Mouse (Mus musculus) limb, embryonic 15.5 days (tissue): ENCODE measurements at regions not wholly inside any gene's neighbourhood (a gene's known extent, or its start where the extent isn't known, plus 50 kb on each side); places are given as distances from the start of the nearest gene placed in this dataset.

Experiments used
- ATAC-seq: fragments of 200-750 bp; cut with Nextera tagmentation; 2 replicates; pipeline ENCODE4 v1.8.0; 2017; ENCODE audit warnings: low read depth, moderate TSS enrichment; ENCODE audit not compliant: insufficient number of reproducible peaks, low FRiP score, low TSS enrichment
- H3K27ac ChIP-seq: fragments of 300-500 bp; sonication (generic); 2 replicates; pipeline ENCODE4 v1.5.1; 2015; ENCODE audit warnings: moderate library complexity, mild to moderate bottlenecking, inconsistent platforms
- H3K27me3 ChIP-seq: fragments of 300-500 bp; sonication (generic); 2 replicates; pipeline ENCODE4 v1.6.1; 2015; ENCODE audit warnings: inconsistent platforms
- H3K36me3 ChIP-seq: fragments of 300-500 bp; sonication (generic); 2 replicates; pipeline ENCODE4 v1.6.1; 2015; ENCODE audit warnings: inconsistent platforms
- H3K4me1 ChIP-seq: fragments of 300-500 bp; sonication (generic); 2 replicates; pipeline ENCODE4 v1.6.1; 2015; ENCODE audit warnings: inconsistent platforms
- H3K4me2 ChIP-seq: fragments of 300-500 bp; sonication (generic); 2 replicates; pipeline ENCODE4 v1.6.1; 2015; ENCODE audit warnings: mild to moderate bottlenecking, inconsistent platforms
- H3K4me3 ChIP-seq: fragments of 300-500 bp; sonication (generic); 2 replicates; pipeline ENCODE4 v1.5.1; 2015; ENCODE audit warnings: mild to moderate bottlenecking, inconsistent platforms
- H3K9ac ChIP-seq: fragments of 300-500 bp; sonication (generic); 2 replicates; pipeline ENCODE4 v1.6.1; 2015; ENCODE audit warnings: inconsistent platforms
- H3K9me3 ChIP-seq: fragments of 300-500 bp; sonication (generic); 2 replicates; pipeline ENCODE4 v1.6.1; 2016; ENCODE audit warnings: inconsistent platforms
- WGBS: fragments of 180-500 bp; shearing (Covaris S2); methylation state at CpG from one replicate; pipeline ENCODE4 v1.1.7; 2015; 5-methylcytosine and 5-hydroxymethylcytosine counted together

DNA sequence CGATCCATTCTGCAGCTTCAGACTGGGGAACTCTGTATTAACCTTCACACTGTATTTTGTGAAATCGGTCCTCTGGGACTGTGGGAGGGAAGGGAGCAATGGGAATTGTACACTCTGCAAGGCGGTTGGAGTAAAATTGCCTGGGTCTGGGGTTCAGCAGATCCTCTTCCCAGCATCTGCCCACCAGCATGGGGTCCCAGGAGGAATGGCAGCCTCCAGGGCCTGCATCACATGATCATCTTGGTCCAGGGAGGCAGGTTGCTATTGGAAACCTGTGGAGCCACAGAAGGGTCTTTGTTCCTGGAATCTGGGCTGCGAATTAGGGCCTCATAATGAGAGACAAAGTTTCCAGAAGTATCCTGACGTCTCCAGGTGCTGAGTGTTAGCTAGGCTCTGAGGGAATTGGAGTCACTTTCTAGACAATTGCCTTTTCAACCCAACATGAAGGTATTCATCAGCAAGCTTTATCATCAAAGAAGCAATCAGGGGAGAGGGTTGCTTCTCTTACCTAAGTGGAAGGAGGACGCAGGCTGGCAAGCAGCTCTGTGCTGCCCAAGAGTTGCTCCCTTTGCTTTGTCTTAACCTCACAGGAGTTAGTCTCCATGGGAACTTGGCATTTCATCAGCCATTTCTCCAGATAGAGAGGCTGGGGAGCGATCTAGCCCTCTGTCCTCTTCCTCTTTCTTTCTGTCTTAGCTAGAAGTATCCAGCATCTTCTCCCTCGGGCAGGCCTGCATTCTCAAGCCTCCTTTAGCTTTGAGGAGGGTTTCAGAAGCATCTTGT lies 449.7 kb upstream of the Cdh4 start:
- WGBS, result 59% methylated on average over 8 of the region's 8 CpGs
- no peak overlapping the region for H3K27ac ChIP-seq
- H3K9me3 ChIP-seq, result no peaks in the 10 kb centered on the region
- ATAC-seq, result no peak
- H3K4me1 ChIP-seq, result 0 out of 2 replicates have a peak, but pooled peaks cover 7% of the 10 kb centered on the region
- no peak overlapping the region for H3K4me2 ChIP-seq
- no peaks in the 10 kb centered on the region for H3K27me3 ChIP-seq
- no peaks in the 10 kb centered on the region for H3K36me3 ChIP-seq
- no peak overlapping the region for H3K4me3 ChIP-seq
- H3K9ac ChIP-seq, result no peak overlapping the region

DNA sequence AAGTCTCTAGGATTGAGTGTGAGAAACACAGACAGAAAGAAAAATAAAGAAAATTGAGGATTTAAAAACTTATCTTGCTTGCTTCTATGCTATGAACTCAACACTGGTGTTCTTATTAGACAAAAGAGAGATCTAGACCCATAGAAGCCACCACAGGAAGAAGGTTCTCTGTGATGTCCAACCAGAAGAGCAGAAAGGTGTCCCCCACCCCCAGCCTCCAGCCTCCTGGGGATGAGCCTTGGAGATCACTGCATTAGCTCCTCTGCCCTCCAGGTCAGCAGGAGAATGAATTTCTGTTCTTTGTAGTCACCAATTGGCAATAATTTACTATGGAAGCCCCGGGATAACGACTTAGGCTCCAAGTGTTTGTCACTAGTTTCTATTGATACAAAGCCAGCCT lies 444.3 kb upstream of the Cdh4 start:
- no peaks in the 10 kb centered on the region for H3K9me3 ChIP-seq
- H3K4me2 ChIP-seq, result no peak overlapping the region
- H3K4me1 ChIP-seq, result no peaks in the 10 kb centered on the region
- no peak overlapping the region for H3K4me3 ChIP-seq
- no peak overlapping the region for H3K27ac ChIP-seq
- 54% methylated on average over 2 of the region's 2 CpGs for WGBS
- no peaks in the 10 kb centered on the region for H3K27me3 ChIP-seq
- no peaks in the 10 kb centered on the region for H3K36me3 ChIP-seq
- H3K9ac ChIP-seq, result no peak overlapping the region
- no peak for ATAC-seq

DNA sequence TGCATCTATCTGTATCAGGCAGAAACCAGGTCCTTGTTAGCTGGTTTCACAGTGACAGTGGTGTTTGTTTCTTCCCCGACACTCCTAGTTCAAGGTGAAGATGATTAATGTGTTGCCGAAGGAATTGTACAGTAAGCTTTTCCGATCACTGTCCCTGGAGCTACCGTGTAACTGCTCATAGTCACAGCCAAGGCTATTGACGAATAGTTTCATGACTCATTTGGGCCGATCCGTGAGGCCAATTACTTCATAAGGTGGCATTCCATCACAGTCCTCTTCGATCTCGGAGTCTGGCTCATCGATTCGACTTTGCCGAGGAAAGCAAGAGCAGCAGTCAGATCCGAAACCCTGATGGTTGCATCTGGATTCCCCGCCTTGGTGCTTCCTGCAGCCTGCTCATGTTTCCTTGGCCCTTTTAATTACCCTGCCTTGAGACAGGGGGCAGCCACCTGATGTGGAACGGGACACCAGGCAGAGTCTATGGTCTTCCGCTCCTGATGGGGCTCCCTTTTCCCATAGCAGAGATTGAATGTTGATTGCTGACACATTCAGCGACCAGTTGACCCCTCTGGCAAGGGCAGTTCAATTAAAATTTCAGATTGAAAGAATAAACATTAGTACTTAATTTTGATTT lies 441.7 kb upstream of the Cdh4 start:
- no peak overlapping the region for H3K4me2 ChIP-seq
- H3K4me1 ChIP-seq, result no peaks in the 10 kb centered on the region
- no peak overlapping the region for H3K4me3 ChIP-seq
- no peaks in the 10 kb centered on the region for H3K9me3 ChIP-seq
- no peak overlapping the region for H3K9ac ChIP-seq
- H3K36me3 ChIP-seq, result no peaks in the 10 kb centered on the region
- ATAC-seq, result no peak
- no peaks in the 10 kb centered on the region for H3K27me3 ChIP-seq
- no peak overlapping the region for H3K27ac ChIP-seq
- 65% methylated on average over 17 of the region's 17 CpGs for WGBS

DNA sequence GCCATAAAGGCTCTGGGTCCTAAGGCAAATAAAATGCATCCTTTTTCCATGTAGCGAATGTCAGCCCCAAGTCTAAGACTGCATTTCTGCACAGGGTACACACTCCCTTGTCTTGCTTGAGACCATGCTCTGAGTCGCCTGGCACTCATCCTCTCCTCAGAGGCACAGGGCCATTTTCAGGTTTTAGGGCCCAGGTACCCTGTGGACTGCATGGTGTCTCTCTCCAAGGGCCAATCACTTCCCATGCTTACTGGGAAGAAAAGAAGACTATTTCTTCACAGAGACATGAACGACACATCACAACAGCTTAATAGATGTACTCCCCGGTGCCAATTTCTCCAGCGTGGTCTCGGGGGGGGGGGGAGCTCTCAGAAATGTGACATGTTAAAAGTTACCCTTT lies 434.5 kb upstream of the Cdh4 start:
- Histone ChIP-seq H3K4me2 (no peak overlapping the region), H3K27ac (no peak overlapping the region), H3K36me3 (no peaks in the 10 kb centered on the region), H3K9ac (no peak overlapping the region), H3K27me3 (no peaks in the 10 kb centered on the region), H3K9me3 (no peaks in the 10 kb centered on the region), H3K4me1 (no peaks in the 10 kb centered on the region), H3K4me3 (no peak overlapping the region)
- no peak for ATAC-seq
- 78% methylated on average over 6 of the region's 6 CpGs for WGBS

DNA sequence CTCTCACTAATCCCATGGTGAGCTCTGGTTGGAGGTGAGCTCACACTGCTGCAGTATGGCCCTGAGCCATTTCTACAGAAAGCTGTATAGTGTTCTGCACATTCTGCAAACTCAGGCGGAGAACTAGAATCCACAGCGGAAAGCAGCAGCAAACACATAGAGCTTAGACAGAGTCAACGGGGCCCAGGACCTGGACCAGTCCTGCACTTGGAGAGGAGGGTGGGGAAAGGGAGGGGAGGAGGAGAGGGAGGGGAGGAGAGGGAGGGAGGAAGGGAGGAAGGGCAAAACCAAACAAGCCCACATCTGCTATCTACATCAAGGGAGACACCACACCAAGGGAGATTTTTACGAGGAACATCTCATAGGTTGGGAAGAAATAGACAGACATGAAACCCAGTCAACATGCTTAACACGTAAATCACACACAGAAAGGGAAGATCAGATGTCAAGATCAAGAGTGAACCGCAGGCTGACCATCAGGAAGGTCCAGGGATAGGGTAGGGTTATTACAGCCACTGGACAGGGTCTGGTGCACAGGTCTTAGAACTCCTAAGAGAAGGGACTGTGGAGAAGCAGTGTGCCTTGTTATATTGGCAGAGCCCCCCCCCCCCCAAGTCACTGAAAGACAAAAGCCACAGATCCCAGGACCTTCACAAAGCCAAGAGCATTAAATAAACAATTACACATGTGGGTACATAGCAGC lies 428.2 kb upstream of the Cdh4 start:
- H3K9ac ChIP-seq, result no peak overlapping the region

DNA sequence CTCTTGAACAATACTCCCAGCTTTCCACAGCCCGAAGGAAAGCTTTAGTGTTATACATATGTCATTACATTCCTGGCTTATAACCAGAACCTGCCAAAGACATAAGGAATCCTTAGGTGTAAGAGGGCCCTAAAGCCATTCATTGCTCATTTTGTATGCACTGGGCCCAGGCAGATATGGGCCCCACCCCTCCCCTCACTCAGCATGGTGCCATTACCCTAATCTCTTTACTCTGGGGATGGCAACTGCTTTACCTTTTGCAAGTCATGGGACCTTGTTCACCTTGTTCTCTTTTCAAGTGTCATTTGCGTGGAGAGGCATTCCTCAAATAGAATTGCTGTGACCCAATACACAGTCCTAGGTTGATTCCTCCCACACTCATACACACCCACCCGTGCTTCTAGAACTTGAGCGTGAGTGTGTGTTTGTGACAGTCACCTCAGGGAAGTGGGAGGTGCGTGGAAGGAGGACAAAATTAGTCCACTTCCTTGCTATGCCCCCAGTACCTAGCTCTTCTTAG lies 419.5 kb upstream of the Cdh4 start:
- Histone ChIP-seq H3K36me3 (no peaks in the 10 kb centered on the region), H3K9ac (no peak overlapping the region), H3K9me3 (no peaks in the 10 kb centered on the region), H3K4me1 (no peaks in the 10 kb centered on the region), H3K27ac (no peak overlapping the region), H3K27me3 (no peaks in the 10 kb centered on the region), H3K4me2 (no peak overlapping the region), H3K4me3 (no peak overlapping the region)
- WGBS, result 70% methylated on average over 5 of the region's 5 CpGs
- peak; percentile 6; the same call in 1 of the 2 replicates for ATAC-seq

More for the DNA sequence above, 428.2 kb upstream of the Cdh4 start:
- Histone ChIP-seq H3K4me3 (no peak overlapping the region), H3K4me1 (no peaks in the 10 kb centered on the region), H3K36me3 (no peaks in the 10 kb centered on the region), H3K27ac (no peak overlapping the region), H3K4me2 (no peak overlapping the region), H3K9me3 (no peaks in the 10 kb centered on the region), H3K27me3 (no peaks in the 10 kb centered on the region)
- 66% methylated on average over 6 of the region's 6 CpGs for WGBS
- ATAC-seq, result no peak

DNA sequence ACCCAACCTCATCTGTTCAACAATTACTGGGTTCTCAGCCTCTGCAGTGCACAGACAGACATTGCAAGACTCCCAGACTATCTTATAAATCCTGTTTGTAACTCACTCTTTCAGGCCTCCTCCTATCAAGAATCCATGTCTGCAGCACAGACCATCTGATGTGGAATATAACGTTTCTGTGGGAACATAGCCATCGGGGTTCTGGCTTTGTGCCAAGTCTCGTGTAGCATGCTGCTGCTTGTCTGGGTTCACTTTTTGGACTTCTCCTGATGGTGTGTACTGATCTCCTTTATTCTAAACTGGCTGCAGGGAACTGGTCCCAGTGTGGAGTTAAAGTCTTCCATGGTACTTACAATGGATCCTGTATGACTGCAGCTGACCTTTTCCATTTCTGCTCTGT lies 418.0 kb upstream of the Cdh4 start:
- Histone ChIP-seq H3K4me3 (no peak overlapping the region), H3K36me3 (no peaks in the 10 kb centered on the region), H3K27me3 (no peaks in the 10 kb centered on the region), H3K4me2 (no peak overlapping the region), H3K9ac (no peak overlapping the region), H3K27ac (no peak overlapping the region), H3K9me3 (no peaks in the 10 kb centered on the region), H3K4me1 (no peaks in the 10 kb centered on the region)
- WGBS, result 7% methylated on average over 3 of the region's 3 CpGs
- no peak for ATAC-seq

DNA sequence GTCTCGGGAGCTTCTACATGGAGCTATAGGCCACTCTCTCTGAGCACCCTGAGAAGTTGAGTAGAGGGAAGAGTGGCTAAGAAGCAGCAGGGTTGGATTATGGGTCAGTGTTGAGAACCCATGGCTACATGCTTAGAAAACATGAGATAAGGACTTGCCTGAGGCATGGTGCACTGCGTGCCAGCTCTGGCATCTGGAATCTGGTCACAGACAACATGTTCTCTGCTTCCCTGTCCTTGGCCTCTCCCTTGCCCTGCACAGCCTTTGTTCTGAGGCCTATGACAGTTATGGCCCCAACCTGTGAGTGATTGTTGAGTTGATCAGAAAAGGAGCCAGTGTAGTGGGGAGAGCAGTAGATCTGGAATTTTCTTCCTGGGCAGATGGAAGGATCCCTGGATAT lies 409.1 kb upstream of the Cdh4 start:
- no peak for ATAC-seq
- Histone ChIP-seq H3K9ac (no peak overlapping the region), H3K4me3 (no peak overlapping the region), H3K9me3 (no peaks in the 10 kb centered on the region), H3K27me3 (no peaks in the 10 kb centered on the region), H3K4me1 (no peaks in the 10 kb centered on the region), H3K36me3 (no peaks in the 10 kb centered on the region), H3K27ac (no peak overlapping the region), H3K4me2 (no peak overlapping the region)
- 87% methylated on average over 2 of the region's 2 CpGs for WGBS

DNA sequence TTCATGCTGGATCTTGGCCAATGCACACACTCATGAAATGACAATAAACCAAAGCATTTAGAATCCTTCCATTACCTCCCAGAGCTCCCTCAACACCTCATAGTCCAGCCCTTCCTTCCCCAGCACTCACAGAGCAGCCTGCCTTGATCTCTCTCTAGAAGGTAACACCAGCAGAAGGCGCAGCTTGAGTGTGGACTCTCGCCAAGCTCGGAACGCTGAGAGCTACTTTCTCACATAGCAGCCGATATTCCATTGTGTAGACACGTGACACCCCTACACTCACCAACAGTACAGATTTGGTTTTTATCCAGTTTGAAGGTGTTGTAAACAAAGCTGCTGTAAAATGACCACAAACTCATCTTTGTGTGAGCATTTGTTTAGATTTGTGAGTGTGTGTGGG lies 406.8 kb upstream of the Cdh4 start:
- Histone ChIP-seq H3K4me2 (no peak overlapping the region), H3K4me1 (no peaks in the 10 kb centered on the region), H3K4me3 (no peak overlapping the region), H3K27ac (no peak overlapping the region), H3K36me3 (no peaks in the 10 kb centered on the region), H3K9ac (no peak overlapping the region), H3K27me3 (no peaks in the 10 kb centered on the region), H3K9me3 (no peaks in the 10 kb centered on the region)
- 44% methylated on average over 6 of the region's 6 CpGs for WGBS
- no peak for ATAC-seq

DNA sequence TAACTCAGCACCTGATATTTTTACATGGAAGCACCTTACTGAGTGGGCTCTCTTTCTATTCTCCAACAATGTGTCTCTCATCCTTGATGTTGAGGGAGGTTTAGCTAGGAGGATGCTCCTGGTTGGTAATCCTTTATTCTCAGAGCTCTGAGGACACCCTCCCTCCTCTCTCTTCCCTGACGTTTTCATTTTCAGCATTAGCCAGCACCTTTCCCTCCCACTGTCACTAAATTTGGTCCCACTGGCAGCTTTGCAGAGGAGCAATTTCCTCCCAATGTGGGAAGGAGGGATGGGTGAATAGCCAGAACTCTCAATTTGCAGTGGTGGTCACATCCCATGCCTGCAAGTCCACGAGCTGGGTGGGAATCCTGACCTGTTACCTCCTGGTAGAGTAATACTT lies 402.5 kb upstream of the Cdh4 start:
- Histone ChIP-seq H3K9me3 (no peaks in the 10 kb centered on the region), H3K4me3 (no peak overlapping the region), H3K27me3 (no peaks in the 10 kb centered on the region), H3K36me3 (no peaks in the 10 kb centered on the region), H3K4me1 (no peaks in the 10 kb centered on the region), H3K4me2 (no peak overlapping the region), H3K9ac (no peak overlapping the region), H3K27ac (no peak overlapping the region)
- no peak for ATAC-seq
- WGBS, result 56% methylated on average over 2 of the region's 2 CpGs

DNA sequence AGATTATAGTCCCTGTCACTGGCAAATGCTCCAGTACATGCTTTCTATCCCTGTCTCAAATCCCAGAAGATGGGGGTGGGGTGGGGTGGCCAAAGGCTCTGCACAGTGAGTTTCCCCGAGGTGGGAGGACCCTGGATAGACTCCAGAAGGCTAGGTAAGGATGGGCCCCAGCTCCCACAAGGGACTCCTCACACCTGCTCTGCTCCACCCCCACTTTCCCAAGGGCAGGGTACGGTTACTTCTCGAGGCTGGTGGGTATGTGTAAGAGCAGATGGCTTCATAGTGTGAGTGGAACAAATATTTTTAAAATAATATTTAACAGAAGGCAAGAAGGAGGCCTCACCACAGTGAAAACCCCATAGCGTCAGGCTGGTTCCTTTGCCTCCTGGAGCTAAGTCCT lies 398.6 kb upstream of the Cdh4 start:
- Histone ChIP-seq H3K4me1 (no peaks in the 10 kb centered on the region), H3K27ac (no peak overlapping the region), H3K36me3 (no peaks in the 10 kb centered on the region), H3K9ac (no peak overlapping the region), H3K4me2 (no peak overlapping the region), H3K4me3 (no peak overlapping the region), H3K9me3 (no peaks in the 10 kb centered on the region), H3K27me3 (no peaks in the 10 kb centered on the region)
- WGBS, result 50% methylated on average over 4 of the region's 4 CpGs
- ATAC-seq, result no peak

DNA sequence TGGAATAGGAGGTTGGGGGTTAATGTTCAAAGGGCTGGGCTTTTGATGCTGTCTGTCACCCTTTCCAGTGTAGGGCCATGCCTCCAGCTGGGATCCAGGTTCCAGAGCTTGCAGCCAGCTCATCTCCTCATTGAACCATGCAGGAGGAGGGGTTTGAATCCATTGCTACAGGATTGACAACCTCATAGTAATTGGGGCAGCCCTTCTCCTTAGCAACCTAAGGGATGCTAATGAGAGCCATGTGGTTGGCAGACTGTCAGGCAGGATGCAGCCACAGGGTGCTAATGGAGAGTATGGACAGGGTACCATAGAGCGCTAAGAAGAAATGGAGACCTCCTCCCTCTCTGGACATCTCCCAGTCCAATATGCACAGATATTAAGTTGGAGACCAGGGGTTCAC lies 396.9 kb upstream of the Cdh4 start:
- ATAC-seq, result no peak
- Histone ChIP-seq H3K4me1 (no peaks in the 10 kb centered on the region), H3K9me3 (no peaks in the 10 kb centered on the region), H3K27ac (no peak overlapping the region), H3K4me3 (no peak overlapping the region), H3K27me3 (no peaks in the 10 kb centered on the region), H3K36me3 (no peaks in the 10 kb centered on the region), H3K4me2 (no peak overlapping the region), H3K9ac (no peak overlapping the region)
- 32% methylated on average over 1 of the region's 1 CpGs for WGBS
